Mouse (Mus musculus) CH12.LX (cell line): ENCODE measurements around the gene Adcy10. TPM values are rescaled to one million over a fixed set of nuclear protein-coding genes. Genes with fewer than 3 reads are reported as not detected.

ENCODE experiments used
- DNase-seq: peaks from one replicate; pipeline ENCODE4 v3.0.0-alpha.2; 2013; ENCODE audit errors: extremely low read depth
- H3K27ac ChIP-seq: 2 replicates; pipeline ENCODE4 v1.5.1; 2012; ENCODE audit warnings: low read depth, mild to moderate bottlenecking, control low read depth, moderate library complexity; ENCODE audit not compliant: insufficient read depth
- H3K27me3 ChIP-seq: replicated peaks from 2 replicates; pipeline ENCODE3; 2012; ENCODE audit warnings: inconsistent platforms
- H3K36me3 ChIP-seq, 2 experiments: replicated peaks in 1 of 2; 2 replicates each; pipeline versions ENCODE3 to v1.6.1; 2012; ENCODE audit warnings: inconsistent platforms in 1 of 2, low read length in 1 of 2, mild to moderate bottlenecking in 1 of 2, mixed read lengths in 1 of 2, moderate library complexity in 1 of 2; ENCODE audit not compliant: control insufficient read depth in 1 of 2, insufficient read depth in 1 of 2
- H3K4me1 ChIP-seq, 2 experiments: 2 replicates each; pipeline ENCODE4 v1.6.1; 2012; ENCODE audit warnings: inconsistent platforms in 1 of 2, moderate library complexity in 1 of 2; ENCODE audit not compliant: insufficient read depth in 2 of 2, control insufficient read depth in 1 of 2
- H3K4me2 ChIP-seq: 2 replicates; pipeline ENCODE4 v1.6.1; 2012; ENCODE audit warnings: low read depth, mild to moderate bottlenecking, control low read depth; ENCODE audit not compliant: poor library complexity, insufficient read depth, severe bottlenecking
- H3K4me3 ChIP-seq, 3 experiments: fragments of 150-350 bp in 1 of 3; sonication (generic) in 1 of 3; replicated peaks in 1 of 3; 2 replicates each; pipeline versions ENCODE3 to v1.5.1; 2011 to 2012; ENCODE audit warnings: low read depth in 2 of 3, low read length in 2 of 3, mild to moderate bottlenecking in 2 of 3, moderate library complexity in 2 of 3, control low read depth in 1 of 3, improper control_type of control experiment in 1 of 3, inconsistent platforms in 1 of 3, mixed read lengths in 1 of 3; ENCODE audit not compliant: poor library complexity in 1 of 3
- H3K79me2 ChIP-seq: replicated peaks from 2 replicates; pipeline ENCODE4 v1.6.1; 2012; ENCODE audit warnings: mild to moderate bottlenecking, moderate library complexity; ENCODE audit not compliant: control insufficient read depth, poor library complexity, insufficient read depth, severe bottlenecking; ENCODE audit errors: extremely low read depth
- H3K9ac ChIP-seq: 2 replicates; pipeline ENCODE4 v1.6.1; 2012; ENCODE audit warnings: low read depth, mild to moderate bottlenecking, control low read depth, moderate library complexity; ENCODE audit not compliant: insufficient read depth
- H3K9me3 ChIP-seq: replicated peaks from 2 replicates; pipeline ENCODE3; 2012; ENCODE audit warnings: low read length, inconsistent platforms, mixed read lengths
- BHLHE40 ChIP-seq: IDR thresholded peaks from 2 replicates; pipeline ENCODE4 v1.6.1; 2011; ENCODE audit warnings: mild to moderate bottlenecking, low read depth, low read length, improper control_type of control experiment
- CHD1 ChIP-seq: IDR thresholded peaks from 2 replicates; pipeline ENCODE4 v1.6.1; 2012; ENCODE audit warnings: low read depth, low read length, improper control_type of control experiment, inconsistent platforms
- CHD2 ChIP-seq: IDR thresholded peaks from 2 replicates; pipeline ENCODE4 v1.6.1; 2011; ENCODE audit warnings: low read length, improper control_type of control experiment
- CTCF ChIP-seq, 2 experiments: IDR thresholded peaks in 1 of 2; conservative IDR thresholded peaks in 1 of 2; 2 replicates each; pipeline ENCODE4 v1.5.1; 2011 to 2012; ENCODE audit warnings: low read depth in 2 of 2, low read length in 2 of 2, improper control_type of control experiment in 1 of 2, inconsistent platforms in 1 of 2, mild to moderate bottlenecking in 1 of 2, moderate library complexity in 1 of 2
- ELF1 ChIP-seq: IDR thresholded peaks from 2 replicates; pipeline ENCODE4 v1.6.1; 2014; ENCODE audit warnings: low read depth, mild to moderate bottlenecking, inconsistent platforms, low read length, improper control_type of control experiment
- EP300 ChIP-seq: IDR thresholded peaks from 2 replicates; pipeline ENCODE4 v1.6.1; 2011; ENCODE audit warnings: low read length, improper control_type of control experiment
- ETS1 ChIP-seq: conservative IDR thresholded peaks from 2 replicates; pipeline ENCODE4 v1.6.1; 2012; ENCODE audit warnings: low read depth, mild to moderate bottlenecking, inconsistent platforms, low read length, improper control_type of control experiment, moderate library complexity
- IRF4 ChIP-seq: IDR thresholded peaks from 2 replicates; pipeline ENCODE4 v1.6.1; 2014; ENCODE audit warnings: low read depth, mild to moderate bottlenecking, inconsistent platforms, low read length, improper control_type of control experiment
- JUN ChIP-seq: IDR thresholded peaks from 2 replicates; pipeline ENCODE4 v1.6.1; 2011; ENCODE audit warnings: low read depth, mild to moderate bottlenecking, low read length, improper control_type of control experiment, moderate library complexity; ENCODE audit not compliant: insufficient read depth
- JUND ChIP-seq: conservative IDR thresholded peaks from 2 replicates; pipeline ENCODE4 v1.6.1; 2011; ENCODE audit warnings: low read depth, low read length, improper control_type of control experiment
- MAFK ChIP-seq: IDR thresholded peaks from 2 replicates; pipeline ENCODE4 v1.6.1; 2011; ENCODE audit warnings: low read length, improper control_type of control experiment; ENCODE audit not compliant: insufficient replicate concordance
- MEF2A ChIP-seq: IDR thresholded peaks from 2 replicates; pipeline ENCODE4 v1.6.1; 2014; ENCODE audit warnings: low read depth, mild to moderate bottlenecking, inconsistent platforms, low read length, improper control_type of control experiment, borderline replicate concordance
- MXI1 ChIP-seq: IDR thresholded peaks from 2 replicates; pipeline ENCODE4 v1.6.1; 2011; ENCODE audit warnings: mild to moderate bottlenecking, low read depth, low read length, improper control_type of control experiment
- NELFE ChIP-seq: IDR thresholded peaks from 2 replicates; pipeline ENCODE4 v1.6.1; 2011; ENCODE audit warnings: low read depth, low read length, improper control_type of control experiment
- PAX5 ChIP-seq: IDR thresholded peaks from 2 replicates; pipeline ENCODE4 v1.6.1; 2012; ENCODE audit warnings: low read length, inconsistent platforms, mixed read lengths
- POLR2A ChIP-seq: IDR thresholded peaks from 2 replicates; pipeline ENCODE4 v1.6.1; 2011; ENCODE audit warnings: low read depth, mild to moderate bottlenecking, improper control_type of control experiment, low read length
- POLR2AphosphoS2 ChIP-seq: IDR thresholded peaks from 2 replicates; pipeline ENCODE4 v1.6.1; 2011; ENCODE audit warnings: low read depth, low read length, improper control_type of control experiment
- RAD21 ChIP-seq: IDR thresholded peaks from 2 replicates; pipeline ENCODE4 v1.6.1; 2011; ENCODE audit warnings: low read depth, mild to moderate bottlenecking, low read length, improper control_type of control experiment, moderate library complexity
- SIN3A ChIP-seq: IDR thresholded peaks from 2 replicates; pipeline ENCODE4 v1.6.1; 2012; ENCODE audit warnings: low read length, improper control_type of control experiment, inconsistent platforms
- SMC3 ChIP-seq: IDR thresholded peaks from 2 replicates; pipeline ENCODE4 v1.6.1; 2011; ENCODE audit warnings: low read depth, low read length, improper control_type of control experiment
- TCF12 ChIP-seq: IDR thresholded peaks from 2 replicates; pipeline ENCODE4 v1.6.1; 2014; ENCODE audit warnings: low read depth, mild to moderate bottlenecking, inconsistent platforms, low read length, improper control_type of control experiment
- UBTF ChIP-seq: IDR thresholded peaks from 2 replicates; pipeline ENCODE4 v1.6.1; 2012; ENCODE audit warnings: low read depth, mild to moderate bottlenecking, inconsistent platforms, low read length, improper control_type of control experiment, moderate library complexity
- ZMIZ1 ChIP-seq: IDR thresholded peaks from 2 replicates; pipeline ENCODE4 v1.6.1; 2012; ENCODE audit warnings: low read depth, mild to moderate bottlenecking, inconsistent platforms, low read length, improper control_type of control experiment
- dilution Hi-C: fragments of 300-500 bp; cut with MboI; formaldehyde crosslinking; loops from 2 replicates; pipeline ENCODE4 v1.14.3; 2020; ENCODE audit warnings: low sequenced_read_pairs; ENCODE audit not compliant: extremely low pct_unique_long_range_greater_than_20kb, extremely low pct_ligation_motif_present
- in situ Hi-C: fragments of 300-500 bp; cut with MboI; formaldehyde crosslinking; loops from 3 replicates; pipeline ENCODE4 v1.14.3; 2019; ENCODE audit warnings: low sequenced_read_pairs, low pct_ligation_motif_present, low pct_unique_long_range_greater_than_20kb, mixed read lengths
- polyA plus RNA-seq: library from polyadenylated mRNA; unstranded; fragments of >175 nt; gene quantifications from 2 replicates; pipeline ENCODE4 v1.2.1, GENCODE M21; 2012; ENCODE audit warnings: low read depth; ENCODE audit not compliant: insufficient read length
- total RNA-seq, 2 experiments: library from RNA; depleted of rRNA; stranded (reverse); fragments of 300-350 nt in 1 of 2; fragments of >200 nt in 1 of 2; gene quantifications; 2 replicates each; pipeline ENCODE4 v1.2.3; 2012 to 2014

Gene Adcy10
- total and polyA plus RNA-seq, 3 experiments = 0.13 TPM; not detected in 2

- no peak for DNase-seq
- H3K9ac ChIP-seq = no peak overlapping the region
- peaks cover 0 to 6% of the 10 kb centered on the region in 2 experiments; a peak in 2 of 4 replicates for H3K4me1 ChIP-seq
- no peak for TF ChIP-seq POLR2AphosphoS2
- no peak for TF ChIP-seq SIN3A
- no peak for TF ChIP-seq ETS1
- no peak for TF ChIP-seq CHD2
- no peak for TF ChIP-seq CTCF (conservative IDR thresholded peaks at IDR 0.05 in 1 of 2, IDR thresholded peaks at IDR 0.05 in 1 of 2; ENCODE audit: low read depth in 2 of 2, low read length in 2 of 2)
- TF ChIP-seq BHLHE40 = no peak
- TF ChIP-seq UBTF = no peak
- no peak for TF ChIP-seq IRF4
- H3K79me2 ChIP-seq = no peaks in the 10 kb centered on the region
- no peak overlapping the region for H3K4me3 ChIP-seq
- in situ Hi-C loops = no loop called here
- H3K9me3 ChIP-seq = no peaks in the 10 kb centered on the region
- H3K36me3 ChIP-seq = no peaks in the 10 kb centered on the region
- H3K4me2 ChIP-seq = no peak overlapping the region
- no peaks in the 10 kb centered on the region for H3K27me3 ChIP-seq
- dilution Hi-C loops = no loop called here
- no peak overlapping the region for H3K27ac ChIP-seq
These were observed 91.0 kb downstream of the Adcy10 start for GRCm38 (mm10) chr1:165576005-165576404.

DNA sequence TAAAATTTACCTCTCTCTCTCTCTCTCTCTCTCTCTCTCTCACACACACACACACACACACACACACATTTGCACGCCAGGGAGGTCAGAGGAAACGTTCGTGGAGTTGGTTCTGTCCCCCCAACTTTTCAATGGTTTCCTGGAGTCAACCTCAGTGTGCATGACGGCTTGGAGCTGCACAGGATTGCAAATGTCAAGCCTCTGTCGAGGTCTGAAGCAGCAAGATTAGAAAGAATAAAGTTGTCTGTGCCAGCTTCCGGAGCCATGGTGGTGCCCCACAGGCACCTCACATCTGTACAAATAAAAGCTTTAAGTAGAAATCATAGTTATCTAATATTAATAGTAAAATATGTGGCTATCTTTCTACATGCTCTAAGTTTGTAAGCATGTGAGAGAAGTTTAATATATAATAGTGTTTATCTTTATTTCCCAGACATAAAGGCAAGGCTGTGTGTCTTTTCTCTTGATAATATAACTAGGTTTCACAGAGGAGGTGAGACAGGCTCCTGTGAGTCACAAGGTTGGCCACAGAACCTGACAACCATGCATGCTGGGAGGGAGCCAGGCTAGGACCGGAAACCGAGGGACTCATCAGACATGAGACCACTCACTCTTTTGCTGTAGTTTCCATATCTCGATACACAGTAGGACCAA is 91.6 kb downstream of the Adcy10 start:
- no peak overlapping the region for H3K9ac ChIP-seq
- peaks cover 0 to 6% of the 10 kb centered on the region in 2 experiments; a peak in 2 of 4 replicates for H3K4me1 ChIP-seq
- H3K9me3 ChIP-seq = no peaks in the 10 kb centered on the region
- H3K79me2 ChIP-seq = no peaks in the 10 kb centered on the region
- TF ChIP-seq MEF2A = no peak
- no peak for TF ChIP-seq POLR2AphosphoS2
- TF ChIP-seq NELFE = no peak
- no peak for TF ChIP-seq ELF1
- TF ChIP-seq CHD1 = no peak
- TF ChIP-seq CTCF (conservative IDR thresholded peaks at IDR 0.05 in 1 of 2, IDR thresholded peaks at IDR 0.05 in 1 of 2; ENCODE audit: low read depth in 2 of 2, low read length in 2 of 2) = no peak
- TF ChIP-seq POLR2A = no peak
- TF ChIP-seq SMC3 = no peak
- no peak for TF ChIP-seq JUN
- no peak for TF ChIP-seq TCF12
- no peak for TF ChIP-seq JUND
- no peak for TF ChIP-seq PAX5
- TF ChIP-seq MAFK = no peak
- TF ChIP-seq RAD21 = no peak
- TF ChIP-seq ZMIZ1 = no peak
- no peak for TF ChIP-seq EP300
- TF ChIP-seq ETS1 = no peak
- no peak for TF ChIP-seq MXI1
- no peak for TF ChIP-seq UBTF
- TF ChIP-seq, all 38 proteins: peak for 0
- H3K4me3 ChIP-seq = no peak overlapping the region
- H3K27ac ChIP-seq = no peak overlapping the region
- DNase-seq = no peak
- H3K27me3 ChIP-seq = no peaks in the 10 kb centered on the region
- in situ Hi-C loops = no loop called here
- dilution Hi-C loops = no loop called here
- H3K36me3 ChIP-seq = no peaks in the 10 kb centered on the region
- H3K4me2 ChIP-seq = no peak overlapping the region
